Mouse (Mus musculus): ENCODE results near the gene Rdh13.

Gene Rdh13

GRCm38 (mm10) chr7:4445216-4445791 is at the start of gene Rdh13:
TSS of gene Rdh13 (minus strand) at chr7:4445649.
- peak; percentile 71 for DNase-seq (ENCODE audit: low read depth, low spot score)

- no peak for DNase-seq (ENCODE audit: low read depth, low spot score)
Measured at GRCm38 (mm10) chr7:4493991-4494390, 48.5 kb upstream of the Rdh13 start.

- no peak for DNase-seq (ENCODE audit: low read depth, low spot score)
Measured at GRCm38 (mm10) chr7:4492284-4493224, 47.1 kb upstream of the Rdh13 start.

GRCm38 (mm10) chr7:4491308-4491707 is 45.9 kb upstream of the Rdh13 start:
- no peak for DNase-seq (ENCODE audit: low read depth, low spot score)

GRCm38 (mm10) chr7:4482281-4482680 is 36.8 kb upstream of the Rdh13 start:
- no peak for DNase-seq (ENCODE audit: low read depth, low spot score)

GRCm38 (mm10) chr7:4479674-4480073 is 34.2 kb upstream of the Rdh13 start:
- DNase-seq (ENCODE audit: low read depth, low spot score): no peak

GRCm38 (mm10) chr7:4478796-4479291 is 33.4 kb upstream of the Rdh13 start:
- DNase-seq (ENCODE audit: low read depth, low spot score): no peak

GRCm38 (mm10) chr7:4478021-4478795 is 32.8 kb upstream of the Rdh13 start:
- no peak for DNase-seq (ENCODE audit: low read depth, low spot score)

- no peak for DNase-seq (ENCODE audit: low read depth, low spot score)
Measured at GRCm38 (mm10) chr7:4473940-4474339, 28.5 kb upstream of the Rdh13 start.

GRCm38 (mm10) chr7:4471179-4471555 is 25.7 kb upstream of the Rdh13 start:
- DNase-seq (ENCODE audit: low read depth, low spot score): no peak

- no peak for DNase-seq (ENCODE audit: low read depth, low spot score)
Measured at GRCm38 (mm10) chr7:4470275-4471178, 25.1 kb upstream of the Rdh13 start.

GRCm38 (mm10) chr7:4467801-4468200 is 22.4 kb upstream of the Rdh13 start:
- no peak for DNase-seq (ENCODE audit: low read depth, low spot score)

- DNase-seq (ENCODE audit: low read depth, low spot score): no peak
Measured at GRCm38 (mm10) chr7:4464194-4464824, 18.9 kb upstream of the Rdh13 start.

- DNase-seq (ENCODE audit: low read depth, low spot score): no peak
Measured at GRCm38 (mm10) chr7:4460576-4461434, 15.4 kb upstream of the Rdh13 start, which contains the start of gene Eps8l1. TSS of gene Eps8l1 (plus strand) at chr7:4460674.

GRCm38 (mm10) chr7:4452644-4453043 is 7.2 kb upstream of the Rdh13 start:
- no peak for DNase-seq (ENCODE audit: low read depth, low spot score)

GRCm38 (mm10) chr7:4449211-4449610 is 3.8 kb upstream of the Rdh13 start:
- no peak for DNase-seq (ENCODE audit: low read depth, low spot score)

- no peak for DNase-seq (ENCODE audit: low read depth, low spot score)
Measured at GRCm38 (mm10) chr7:4448439-4448838, 3.0 kb upstream of the Rdh13 start.

- no peak for DNase-seq (ENCODE audit: low read depth, low spot score)
Measured at GRCm38 (mm10) chr7:4447138-4447537, 1.7 kb upstream of the Rdh13 start.

GRCm38 (mm10) chr7:4440549-4440948 is 4.9 kb downstream of the Rdh13 start:
- DNase-seq (ENCODE audit: low read depth, low spot score): no peak

- DNase-seq (ENCODE audit: low read depth, low spot score): no peak
Measured at GRCm38 (mm10) chr7:4437721-4438120, 7.7 kb downstream of the Rdh13 start.

All from retina, adult 2 months (tissue).